Mouse (Mus musculus) heart, embryonic 11.5 days (tissue): ENCODE results near the gene Vtcn1. TPM values are rescaled to one million over a fixed set of nuclear protein-coding genes. Genes with fewer than 3 reads are reported as not detected.

ENCODE experiments used
- ATAC-seq: fragments of 200-750 bp; cut with Nextera tagmentation; replicated peaks from 2 replicates; pipeline ENCODE4 v1.8.0; 2017; ENCODE audit warnings: moderate library complexity; ENCODE audit not compliant: insufficient number of reproducible peaks, low FRiP score, low TSS enrichment
- H3K27ac ChIP-seq: fragments of 300-500 bp; sonication (generic); 2 replicates; pipeline ENCODE4 v1.5.1; 2014; ENCODE audit warnings: mild to moderate bottlenecking, low read depth, low read length
- H3K27me3 ChIP-seq: fragments of 300-500 bp; sonication (generic); 2 replicates; pipeline ENCODE4 v1.6.1; 2014; ENCODE audit warnings: mild to moderate bottlenecking, low read length, mixed read lengths; ENCODE audit not compliant: control insufficient read depth, insufficient read depth
- H3K36me3 ChIP-seq: fragments of 300-500 bp; sonication (generic); 2 replicates; pipeline ENCODE4 v1.6.1; 2014; ENCODE audit warnings: mild to moderate bottlenecking, low read length, moderate library complexity, mixed read lengths; ENCODE audit not compliant: control insufficient read depth, insufficient read depth
- H3K4me1 ChIP-seq: fragments of 300-500 bp; sonication (generic); 2 replicates; pipeline ENCODE4 v1.6.1; 2014; ENCODE audit warnings: low read length; ENCODE audit not compliant: control insufficient read depth, insufficient read depth
- H3K4me2 ChIP-seq: fragments of 300-500 bp; sonication (generic); 2 replicates; pipeline ENCODE4 v1.6.1; 2014; ENCODE audit warnings: mild to moderate bottlenecking, moderate library complexity
- H3K4me3 ChIP-seq: fragments of 300-500 bp; sonication (generic); 2 replicates; pipeline ENCODE4 v1.5.1; 2014; ENCODE audit warnings: low read depth, low read length
- H3K9ac ChIP-seq: fragments of 300-500 bp; sonication (generic); 2 replicates; pipeline ENCODE4 v1.6.1; 2014; ENCODE audit warnings: mild to moderate bottlenecking, low read depth, low read length, moderate library complexity
- H3K9me3 ChIP-seq: fragments of 300-500 bp; sonication (generic); replicated peaks from 2 replicates; pipeline ENCODE4 v1.6.1; 2016; ENCODE audit warnings: low read length; ENCODE audit not compliant: control insufficient read depth
- WGBS: fragments of 180-500 bp; shearing (Covaris S2); extraction: QIAGEN DNeasy Blood & Tissue Kit; methylation state at CpG from one replicate; pipeline ENCODE4 v1.1.7; 2014; ENCODE audit not compliant: insufficient replicate concordance; 5-methylcytosine and 5-hydroxymethylcytosine counted together
- polyA plus RNA-seq: library from polyadenylated mRNA; unstranded; fragments of >200 nt; fragmentation: Nextera tagmentation; extraction: Ambion mirVana; gene quantifications from 2 replicates; pipeline ENCODE4 v1.2.1, GENCODE M21; 2014

Gene Vtcn1
- polyA plus RNA-seq, 1 experiment from 2014 or later = not detected

GRCm38 (mm10) chr3:100936201-100936600 is 110.9 kb downstream of the Vtcn1 start:
- Histone ChIP-seq H3K4me2 (no peak overlapping the region), H3K4me1 (no peaks in the 10 kb centered on the region), H3K27me3 (no peaks in the 10 kb centered on the region), H3K4me3 (no peak overlapping the region), H3K36me3 (peaks cover 16% of the 10 kb centered on the region; the same call in 1 of the 2 replicates), H3K9me3 (no peaks in the 10 kb centered on the region), H3K9ac (no peak overlapping the region), H3K27ac (no peak overlapping the region)
- 93% methylated on average over 6 of the region's 6 CpGs for WGBS
- ATAC-seq = no peak

- H3K27me3 ChIP-seq = no peaks in the 10 kb centered on the region
- no peak overlapping the region for H3K9ac ChIP-seq
- no peak overlapping the region for H3K4me3 ChIP-seq
- no peaks in the 10 kb centered on the region for H3K9me3 ChIP-seq
- peaks cover 19% of the 10 kb centered on the region; the same call in 1 of the 2 replicates for H3K36me3 ChIP-seq
- no peaks in the 10 kb centered on the region for H3K4me1 ChIP-seq
- 87% methylated on average over 4 of the region's 4 CpGs for WGBS
- H3K4me2 ChIP-seq = no peak overlapping the region
- no peak for ATAC-seq
- no peak overlapping the region for H3K27ac ChIP-seq
Measured at GRCm38 (mm10) chr3:100938211-100938610, 113.0 kb downstream of the Vtcn1 start.

GRCm38 (mm10) chr3:100940496-100941037 is 115.3 kb downstream of the Vtcn1 start:
- no peaks in the 10 kb centered on the region for H3K27me3 ChIP-seq
- H3K27ac ChIP-seq = no peak overlapping the region
- H3K4me3 ChIP-seq = no peak overlapping the region
- peaks cover 16% of the 10 kb centered on the region; the same call in 1 of the 2 replicates for H3K36me3 ChIP-seq
- H3K9me3 ChIP-seq = no peaks in the 10 kb centered on the region
- no peak overlapping the region for H3K4me2 ChIP-seq
- no peak overlapping the region for H3K9ac ChIP-seq
- no peak for ATAC-seq
- WGBS = 87% methylated on average over 4 of the region's 4 CpGs
- no peaks in the 10 kb centered on the region for H3K4me1 ChIP-seq

Other genes starting within 250 kb of the Vtcn1 start
- gene Man1a2, start 140.0 kb upstream of the Vtcn1 start, polyA plus RNA-seq = 54.0 and 69.3 TPM in 2 replicates
- 2.5 and 3.9 TPM in 2 replicates for gene Trim45, start 96.7 kb downstream of the Vtcn1 start, polyA plus RNA-seq
- gene Ttf2, start 144.2 kb downstream of the Vtcn1 start, polyA plus RNA-seq = 12.9 and 15.8 TPM in 2 replicates
- 0.26 and 0.45 TPM in 2 replicates for gene Cd101, start 204.1 kb downstream of the Vtcn1 start, polyA plus RNA-seq